In genomic region chr4:63061411-63061810, GRCm38 (mm10) we compare ENCODE assay signal across 18 mouse cellular contexts.
DNase-seq lines count a peak whose midpoint lies in the region; ATAC-seq and TF ChIP-seq lines count a peak whose summit lies in the region.
"Had no signal": no experiment of that assay in that cellular context is flagged by ENCODE, and none has a peak within 500 bp of the region (broad histone marks: within the 10 kb centered on the region; RNA-seq: fewer than 3 reads in every experiment).

No protein-coding gene starts in this region.

- H3K27ac ChIP-seq in hindbrain, embryonic 13.5 days = peak overlapping the region; percentile 66
- H3K27ac ChIP-seq in hindbrain, embryonic 10.5 days = no peak overlapping the region
- H3K27ac ChIP-seq in midbrain, embryonic 10.5 days (replicated peaks) = 0 out of 2 replicates have a peak overlapping the region, but pooled peaks have one; percentile 42
- no peak overlapping the region for H3K27ac ChIP-seq in midbrain, postnatal 0 days (ENCODE audit: low read depth, low read length)
- peak overlapping the region; percentile 61 for H3K27ac ChIP-seq in midbrain, embryonic 12.5 days (replicated peaks)
- H3K27ac ChIP-seq in midbrain, embryonic 16.5 days (ENCODE audit: low read length) = peak overlapping the region; percentile 28; the same call in 1 of the 2 replicates
- H3K27ac ChIP-seq: heart, embryonic 13.5 days; left cerebral cortex, adult 2 months had no signal

- no peak for TF ChIP-seq CTCF in midbrain, postnatal 0 days (IDR thresholded peaks at IDR 0.05)

- ATAC-seq in hindbrain, embryonic 13.5 days (ENCODE audit: low FRiP score) = no peak
- no peak for ATAC-seq in midbrain, postnatal 0 days (ENCODE audit: low FRiP score)
- ATAC-seq in midbrain, embryonic 12.5 days (ENCODE audit: low FRiP score, low read depth) = no peak
- ATAC-seq in midbrain, embryonic 16.5 days = no peak
- ATAC-seq: lung, postnatal 0 days had no signal

- no peaks in the 10 kb centered on the region for H3K9me3 ChIP-seq in hindbrain, embryonic 13.5 days
- no peaks in the 10 kb centered on the region for H3K9me3 ChIP-seq in hindbrain, embryonic 10.5 days
- H3K9me3 ChIP-seq in midbrain, embryonic 10.5 days (replicated peaks) = no peaks in the 10 kb centered on the region
- H3K9me3 ChIP-seq in midbrain, postnatal 0 days (ENCODE audit: low read length) = no peaks in the 10 kb centered on the region
- no peaks in the 10 kb centered on the region for H3K9me3 ChIP-seq in midbrain, embryonic 12.5 days
- H3K9me3 ChIP-seq in midbrain, embryonic 16.5 days (replicated peaks; ENCODE audit: control insufficient read depth, low read length, poor library complexity, severe bottlenecking) = no peaks in the 10 kb centered on the region
- H3K9me3 ChIP-seq: heart, embryonic 13.5 days had no signal

- H3K4me3 ChIP-seq in hindbrain, embryonic 13.5 days = no peak overlapping the region
- no peak overlapping the region for H3K4me3 ChIP-seq in hindbrain, embryonic 10.5 days
- H3K4me3 ChIP-seq in midbrain, embryonic 10.5 days = no peak overlapping the region
- no peak overlapping the region for H3K4me3 ChIP-seq in midbrain, postnatal 0 days (ENCODE audit: low read depth, low read length)
- H3K4me3 ChIP-seq in midbrain, embryonic 12.5 days = no peak overlapping the region
- no peak overlapping the region for H3K4me3 ChIP-seq in midbrain, embryonic 16.5 days (ENCODE audit: low read depth, low read length)
- H3K4me3 ChIP-seq: heart, embryonic 13.5 days; left cerebral cortex, adult 2 months had no signal

- no peaks in the 10 kb centered on the region for H3K27me3 ChIP-seq in hindbrain, embryonic 13.5 days
- H3K27me3 ChIP-seq in hindbrain, embryonic 10.5 days (ENCODE audit: insufficient read depth, poor library complexity, severe bottlenecking) = no peaks in the 10 kb centered on the region
- H3K27me3 ChIP-seq in midbrain, embryonic 10.5 days (ENCODE audit: low read depth, poor library complexity, severe bottlenecking) = no peaks in the 10 kb centered on the region
- H3K27me3 ChIP-seq in midbrain, postnatal 0 days (ENCODE audit: insufficient read depth, low read length) = no peaks in the 10 kb centered on the region
- no peaks in the 10 kb centered on the region for H3K27me3 ChIP-seq in midbrain, embryonic 12.5 days
- H3K27me3 ChIP-seq in midbrain, embryonic 16.5 days (ENCODE audit: control insufficient read depth, insufficient read depth, low read depth, low read length) = no peaks in the 10 kb centered on the region
- H3K27me3 ChIP-seq: heart, embryonic 13.5 days had no signal

- WGBS in hindbrain, embryonic 13.5 days = 95% methylated on average over 6 of the region's 6 CpGs
- WGBS in hindbrain, embryonic 10.5 days = 93% methylated on average over 6 of the region's 6 CpGs
- 94% methylated on average over 6 of the region's 6 CpGs for WGBS in midbrain, embryonic 10.5 days
- 96% methylated on average over 6 of the region's 6 CpGs for WGBS in midbrain, postnatal 0 days
- WGBS in midbrain, embryonic 12.5 days = 95% methylated on average over 6 of the region's 6 CpGs
- WGBS in midbrain, embryonic 16.5 days = 96% methylated on average over 6 of the region's 6 CpGs

- no peak overlapping the region for H3K4me2 ChIP-seq in hindbrain, embryonic 13.5 days
- no peak overlapping the region for H3K4me2 ChIP-seq in midbrain, postnatal 0 days (ENCODE audit: low read depth, low read length, poor library complexity, severe bottlenecking)
- no peak overlapping the region for H3K4me2 ChIP-seq in midbrain, embryonic 12.5 days (replicated peaks)
- no peak overlapping the region for H3K4me2 ChIP-seq in midbrain, embryonic 16.5 days (ENCODE audit: low read length)
- H3K4me2 ChIP-seq: heart, embryonic 13.5 days had no signal

- H3K4me1 ChIP-seq in hindbrain, embryonic 13.5 days (replicated peaks) = peaks cover 43% of the 10 kb centered on the region
- peaks cover 21% of the 10 kb centered on the region for H3K4me1 ChIP-seq in hindbrain, embryonic 10.5 days (replicated peaks)
- peaks cover 24% of the 10 kb centered on the region for H3K4me1 ChIP-seq in midbrain, embryonic 10.5 days
- H3K4me1 ChIP-seq in midbrain, postnatal 0 days (ENCODE audit: insufficient read depth, low read length) = 0 out of 2 replicates have a peak, but pooled peaks cover 5% of the 10 kb centered on the region
- H3K4me1 ChIP-seq in midbrain, embryonic 12.5 days = peaks cover 22% of the 10 kb centered on the region
- peaks cover 24% of the 10 kb centered on the region for H3K4me1 ChIP-seq in midbrain, embryonic 16.5 days (ENCODE audit: control insufficient read depth, insufficient read depth, low read length)

- H3K9ac ChIP-seq in hindbrain, embryonic 13.5 days = no peak overlapping the region
- H3K9ac ChIP-seq in midbrain, postnatal 0 days (replicated peaks; ENCODE audit: low read length, poor library complexity, severe bottlenecking) = no peak overlapping the region
- no peak overlapping the region for H3K9ac ChIP-seq in midbrain, embryonic 12.5 days (replicated peaks)
- no peak overlapping the region for H3K9ac ChIP-seq in midbrain, embryonic 16.5 days (ENCODE audit: low read depth, low read length)
- H3K9ac ChIP-seq: heart, embryonic 13.5 days had no signal

- peaks cover 17% of the 10 kb centered on the region; the same call in 1 of the 2 replicates for H3K36me3 ChIP-seq in hindbrain, embryonic 13.5 days
- peaks cover 27% of the 10 kb centered on the region for H3K36me3 ChIP-seq in hindbrain, embryonic 10.5 days
- peaks cover 25% of the 10 kb centered on the region for H3K36me3 ChIP-seq in midbrain, embryonic 10.5 days
- H3K36me3 ChIP-seq in midbrain, postnatal 0 days (ENCODE audit: insufficient read depth, low read length) = 0 out of 2 replicates have a peak, but pooled peaks cover 3% of the 10 kb centered on the region
- H3K36me3 ChIP-seq in midbrain, embryonic 12.5 days = peaks cover 12% of the 10 kb centered on the region; the same call in 1 of the 2 replicates
- H3K36me3 ChIP-seq in midbrain, embryonic 16.5 days (ENCODE audit: control insufficient read depth, insufficient read depth, low read length) = no peaks in the 10 kb centered on the region
- H3K36me3 ChIP-seq: heart, embryonic 13.5 days had no signal

- DNase-seq in hindbrain, embryonic 10.5 days (ENCODE audit: low spot score) = no peak
- DNase-seq in midbrain, embryonic 10.5 days (ENCODE audit: low spot score) = no peak
- DNase-seq in midbrain, postnatal 0 days (ENCODE audit: low spot score) = no peak
- DNase-seq in urinary bladder, postnatal 14 days (ENCODE audit: low spot score) = no peak
- DNase-seq: B cell, adult 2 months; cerebellum, adult 18-20 months; embryo, embryonic 11 days; heart, postnatal 36 days; layer of hippocampus, adult 9-11 months; left cerebral cortex, postnatal 4 days; liver; right cerebral cortex, postnatal 25 days had no signal

Comparison
In these comparisons a context has a peak if more than half of its experiments do, and no peak if none do; other contexts are left out.
1. H3K27ac ChIP-seq: peak in hindbrain, embryonic 13.5 days (single experiment), midbrain, embryonic 10.5 days (single experiment), midbrain, embryonic 12.5 days (single experiment) and midbrain, embryonic 16.5 days (single experiment); none in hindbrain, embryonic 10.5 days (single experiment) and midbrain, postnatal 0 days (single experiment).